Mouse (Mus musculus): ENCODE data around the gene Olfr1254.

The Olfr1254 gene
- long read RNA-seq, experiment 1, result 0 reads
- long read RNA-seq, experiment 2, result 0 reads

DNA sequence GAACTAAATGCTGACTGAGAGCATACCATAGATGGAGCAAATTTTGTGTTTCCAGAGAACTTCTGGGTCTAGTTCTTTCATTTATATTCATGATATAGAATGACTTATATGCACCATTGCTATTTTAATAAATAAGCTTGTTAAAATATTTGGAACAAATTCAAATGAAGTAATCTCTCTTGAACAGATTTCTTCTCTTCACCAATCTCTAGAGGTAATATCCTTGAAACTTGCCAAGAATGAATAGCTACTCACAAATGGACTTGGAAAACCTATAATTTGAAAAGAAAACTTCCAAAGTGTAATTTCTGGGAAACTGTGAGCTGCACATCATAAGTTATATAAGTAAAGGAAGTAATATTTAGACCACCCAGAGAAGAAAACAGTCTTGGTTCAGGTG lies at the start of gene Olfr1254:
Olfr1254 (minus strand) TSS at position 101 of the 400 bp plus-strand sequence.
- intact Hi-C loops (cut with DNase I), result no loop called here

DNA sequence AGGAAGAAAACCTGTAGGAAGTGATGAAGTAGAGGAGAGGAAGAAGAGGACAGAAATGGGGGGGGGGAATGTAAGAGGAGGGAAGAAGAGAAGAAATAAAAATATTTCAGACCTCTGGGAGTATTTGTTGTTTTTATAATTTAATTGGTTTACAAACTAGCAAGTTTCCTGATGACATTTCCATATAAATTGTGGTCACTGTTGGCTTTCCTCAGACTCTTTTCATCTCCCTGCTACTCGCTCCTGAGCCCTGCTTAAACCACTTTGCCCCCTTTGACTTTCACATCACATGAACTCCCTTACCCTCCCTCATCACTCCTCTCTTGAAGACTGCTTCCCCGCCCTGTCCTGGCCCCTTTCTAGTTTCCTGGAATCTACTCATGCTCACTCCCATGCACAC lies 48.0 kb upstream of the Olfr1254 start, which contains the start of gene Olfr1256:
Olfr1256 (minus strand) TSS at position 101 of the 400 bp plus-strand sequence.
- intact Hi-C loops (cut with DNase I), result no loop called here

GRCm38 (mm10) chr2:89820216-89820615 lies 26.8 kb upstream of the Olfr1254 start:
- intact Hi-C loops (cut with DNase I), result no loop called here

DNA sequence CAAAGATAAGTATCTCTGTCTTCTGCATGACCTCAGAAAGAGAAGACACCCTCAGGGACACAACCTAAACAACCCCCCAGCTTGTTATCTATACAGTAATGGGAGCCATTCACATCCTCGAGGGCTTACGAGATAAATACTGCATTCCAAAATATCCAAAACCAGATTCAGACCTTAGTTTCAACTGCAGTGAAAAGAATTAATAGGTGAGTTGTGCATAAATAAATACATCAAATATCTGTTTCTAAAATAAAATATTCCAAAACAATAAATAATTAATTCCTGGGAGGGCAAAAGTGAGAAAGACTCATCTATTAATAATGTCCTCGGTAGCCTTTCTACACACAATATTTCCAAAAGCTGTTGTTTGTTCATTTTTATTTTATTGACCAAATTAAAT lies 18.3 kb upstream of the Olfr1254 start, which contains the start of gene Olfr1255:
Olfr1255 (plus strand) TSS at position 301 of the 400 bp plus-strand sequence.
- intact Hi-C loops (cut with DNase I), result no loop called here

DNA sequence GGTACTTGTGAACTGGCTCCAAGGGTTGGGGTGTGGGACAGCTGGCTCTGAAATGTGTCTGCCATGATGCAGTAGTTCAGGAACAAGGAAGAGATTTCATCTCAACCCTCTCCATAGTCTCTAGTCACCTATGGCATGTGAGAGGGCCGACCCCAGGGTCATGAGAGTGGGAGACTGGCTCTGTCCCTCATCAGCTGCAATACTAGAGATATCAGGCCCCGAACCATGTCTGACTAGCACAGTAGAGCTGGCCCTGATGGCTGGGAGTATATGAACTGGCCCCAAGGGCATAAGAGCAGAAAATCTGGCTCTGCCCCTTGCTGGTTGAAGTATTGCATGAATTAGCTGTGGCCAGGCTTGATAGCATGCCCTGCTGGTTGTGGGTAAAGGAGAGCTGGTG lies 17.3 kb upstream of the Olfr1254 start:
- intact Hi-C loops (cut with DNase I), result no loop called here

DNA sequence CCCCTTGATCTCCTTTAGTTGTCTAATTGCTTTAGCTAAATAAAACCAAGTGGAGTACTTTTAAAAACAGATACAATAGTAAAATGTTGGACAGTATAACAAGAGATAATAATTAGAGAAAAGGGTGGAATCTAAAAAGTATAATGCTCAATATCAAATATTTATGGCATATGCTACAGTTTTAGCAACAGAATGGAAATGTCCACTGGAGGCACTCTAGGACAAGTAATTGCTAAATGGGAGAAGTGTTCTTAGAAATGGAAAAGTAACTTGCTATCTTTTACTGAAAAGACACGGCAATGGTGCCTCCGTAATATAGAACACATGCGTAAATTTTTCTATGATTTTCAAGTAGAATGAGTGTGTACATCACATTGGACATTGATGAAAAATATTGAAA lies 6.2 kb upstream of the Olfr1254 start:
- intact Hi-C loops (cut with DNase I), result no loop called here

DNA sequence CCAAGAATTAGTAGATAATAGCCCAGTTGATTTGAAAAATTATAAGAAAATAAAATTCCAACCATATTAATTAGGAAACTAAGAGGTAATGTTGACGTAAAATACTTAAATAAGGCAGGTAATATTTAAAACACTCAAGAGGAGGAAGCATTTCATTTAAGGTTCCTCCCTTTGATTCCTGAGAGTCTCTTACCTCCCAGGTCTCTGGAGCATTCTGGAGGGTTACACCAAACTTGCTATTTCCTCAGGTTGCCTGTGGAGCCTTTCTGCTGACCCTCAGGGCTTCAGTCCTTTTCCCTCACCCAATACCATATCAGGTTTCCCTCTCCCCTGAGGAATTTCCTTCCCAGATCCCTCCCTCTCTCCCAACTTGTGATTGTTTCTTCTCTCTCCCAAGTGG lies 36.4 kb downstream of the Olfr1254 start, which contains the start of gene Olfr1253:
Olfr1253 (minus strand) TSS at position 101 of the 400 bp plus-strand sequence.
- intact Hi-C loops (cut with DNase I), result no loop called here
